Mouse (Mus musculus) hindbrain, embryonic 15.5 days (tissue): ENCODE results near the gene Gria2. TPM values are rescaled to one million over a fixed set of nuclear protein-coding genes. Genes with fewer than 3 reads are reported as not detected.
A peak's percentile ranks its signal among the peaks of the same experiment; 100 is the strongest.

ENCODE experiments used
- ATAC-seq: fragments of 200-750 bp; cut with Nextera tagmentation; 2 replicates; pipeline ENCODE4 v1.8.0; 2017; ENCODE audit warnings: low read depth, moderate number of reproducible peaks, moderate TSS enrichment; ENCODE audit not compliant: low FRiP score
- H3K27ac ChIP-seq: fragments of 300-500 bp; sonication (generic); replicated peaks from 2 replicates; pipeline ENCODE4 v1.5.1; 2015; ENCODE audit warnings: mild to moderate bottlenecking, inconsistent platforms
- H3K27me3 ChIP-seq: fragments of 300-500 bp; sonication (generic); 2 replicates; pipeline ENCODE4 v1.6.1; 2015; ENCODE audit warnings: control low read depth, inconsistent platforms
- H3K36me3 ChIP-seq: fragments of 300-500 bp; sonication (generic); 2 replicates; pipeline ENCODE4 v1.6.1; 2015; ENCODE audit warnings: control low read depth, inconsistent platforms
- H3K4me1 ChIP-seq: fragments of 300-500 bp; sonication (generic); replicated peaks from 2 replicates; pipeline ENCODE4 v1.6.1; 2015; ENCODE audit warnings: control low read depth, inconsistent platforms
- H3K4me2 ChIP-seq: fragments of 300-500 bp; sonication (generic); 2 replicates; pipeline ENCODE4 v1.6.1; 2015; ENCODE audit warnings: moderate library complexity, mild to moderate bottlenecking, inconsistent platforms
- H3K4me3 ChIP-seq: fragments of 300-500 bp; sonication (generic); 2 replicates; pipeline ENCODE4 v1.5.1; 2015; ENCODE audit warnings: mild to moderate bottlenecking, inconsistent platforms
- H3K9ac ChIP-seq: fragments of 300-500 bp; sonication (generic); 2 replicates; pipeline ENCODE4 v1.6.1; 2015; ENCODE audit warnings: inconsistent platforms
- H3K9me3 ChIP-seq: fragments of 300-500 bp; sonication (generic); 2 replicates; pipeline ENCODE4 v1.6.1; 2016; ENCODE audit warnings: control low read depth, inconsistent platforms
- WGBS: fragments of 180-500 bp; shearing (Covaris S2); methylation state at CpG from one replicate; pipeline ENCODE4 v1.1.7; 2015; 5-methylcytosine and 5-hydroxymethylcytosine counted together
- polyA plus RNA-seq: library from polyadenylated mRNA; unstranded; fragments of >200 nt; fragmentation: Nextera tagmentation; extraction: Ambion mirVana; gene quantifications from 2 replicates; pipeline ENCODE4 v1.2.1, GENCODE M21; 2015

Gene Gria2
- polyA plus RNA-seq = 158 and 174 TPM in 2 replicates

DNA sequence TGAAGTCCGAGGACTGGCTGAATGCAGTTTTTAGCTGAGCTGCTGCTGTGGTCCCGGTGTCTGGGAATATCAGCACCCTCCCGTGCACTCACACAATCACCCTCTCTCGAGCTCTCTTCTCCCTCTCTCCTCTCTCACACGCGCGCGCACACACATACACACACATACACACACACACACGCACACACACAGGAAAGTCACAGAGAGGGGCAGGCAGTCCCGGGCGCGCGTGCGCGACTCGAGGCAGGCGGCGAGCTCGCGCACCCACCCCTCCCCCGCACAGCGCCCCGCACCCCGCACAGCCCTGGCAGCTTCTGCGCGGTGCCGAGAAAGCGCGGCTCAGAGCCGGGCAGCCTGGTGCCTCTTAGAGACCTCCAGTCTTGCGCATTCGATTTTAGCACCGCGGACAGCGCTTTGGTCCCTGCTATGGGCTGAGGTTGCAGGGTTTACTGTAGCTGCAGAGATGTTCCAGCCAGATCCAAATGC lies at the start of gene Gria2:
Gene Gria2 (minus strand): TSS at position 240 of the 486 bp plus-strand sequence.
- peaks cover 27% of the 10 kb centered on the region for H3K4me1 ChIP-seq
- H3K27me3 ChIP-seq = no peaks in the 10 kb centered on the region
- no peaks in the 10 kb centered on the region for H3K9me3 ChIP-seq
- peak within 1 kb of the TSS; percentile 75 for H3K4me3 ChIP-seq
- H3K27ac ChIP-seq = peak within 1 kb of the TSS; percentile 95
- H3K9ac ChIP-seq = peak within 1 kb of the TSS; percentile 81
- peak; percentile 95 for ATAC-seq
- H3K4me2 ChIP-seq = peak within 1 kb of the TSS; percentile 64
- under 1% methylated on average over 35 of the region's 35 CpGs for WGBS
- H3K36me3 ChIP-seq = no peaks in the 10 kb centered on the region

DNA sequence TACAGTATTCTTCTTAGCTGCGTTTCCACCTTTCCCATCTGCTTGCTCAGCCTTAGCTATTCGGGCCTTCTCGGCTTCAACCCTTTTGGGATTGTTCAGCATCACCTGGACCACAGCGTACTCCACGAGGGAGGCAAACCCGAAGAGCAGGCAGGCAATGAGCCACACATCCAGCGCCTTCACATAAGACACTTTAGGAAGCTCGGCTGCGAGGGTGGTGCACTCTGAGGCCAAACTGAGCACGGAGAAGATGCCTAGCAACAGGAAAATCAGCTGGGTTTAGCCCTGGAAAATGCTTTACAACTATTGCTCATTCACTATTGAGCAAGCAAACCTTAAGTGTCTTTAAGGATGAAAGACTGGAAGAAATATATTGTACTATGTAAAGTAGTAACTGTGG lies 48.3 kb upstream of the Gria2 start:
- H3K27ac ChIP-seq = no peak overlapping the region

DNA sequence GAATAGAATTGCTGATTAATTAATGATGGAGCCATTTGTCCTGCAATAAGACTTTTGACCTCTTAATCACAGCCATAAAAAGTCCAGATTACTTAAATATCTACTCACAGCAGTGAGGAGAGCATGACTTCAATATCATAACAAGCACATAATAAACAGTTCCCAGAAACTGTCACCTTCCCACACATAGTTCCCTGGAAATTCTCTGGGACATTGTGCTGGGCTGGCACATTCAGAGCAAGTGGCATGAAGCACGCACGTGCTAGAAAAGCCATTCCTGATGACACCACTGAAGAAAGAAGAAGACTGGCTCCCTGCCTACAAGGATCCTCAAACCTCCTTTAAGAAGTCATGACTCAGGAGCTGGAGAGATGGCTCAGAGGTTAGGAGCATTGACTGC lies 43.0 kb upstream of the Gria2 start:
- no peaks in the 10 kb centered on the region for H3K27me3 ChIP-seq
- no peak overlapping the region for H3K9ac ChIP-seq
- H3K4me2 ChIP-seq = no peak overlapping the region
- H3K27ac ChIP-seq = no peak overlapping the region
- H3K9me3 ChIP-seq = no peaks in the 10 kb centered on the region
- H3K36me3 ChIP-seq = peaks cover 8% of the 10 kb centered on the region; the same call in 1 of the 2 replicates
- no peak for ATAC-seq
- H3K4me1 ChIP-seq = no peaks in the 10 kb centered on the region
- WGBS = 83% methylated on average over 2 of the region's 2 CpGs
- H3K4me3 ChIP-seq = no peak overlapping the region

More for the DNA sequence above, 48.3 kb upstream of the Gria2 start:
- 86% methylated on average over 10 of the region's 10 CpGs for WGBS
- Histone ChIP-seq H3K27me3 (no peaks in the 10 kb centered on the region), H3K4me2 (no peak overlapping the region), H3K4me3 (no peak overlapping the region), H3K9ac (no peak overlapping the region), H3K36me3 (peaks cover 15% of the 10 kb centered on the region; the same call in 1 of the 2 replicates), H3K4me1 (no peaks in the 10 kb centered on the region), H3K9me3 (no peaks in the 10 kb centered on the region)
- no peak for ATAC-seq

DNA sequence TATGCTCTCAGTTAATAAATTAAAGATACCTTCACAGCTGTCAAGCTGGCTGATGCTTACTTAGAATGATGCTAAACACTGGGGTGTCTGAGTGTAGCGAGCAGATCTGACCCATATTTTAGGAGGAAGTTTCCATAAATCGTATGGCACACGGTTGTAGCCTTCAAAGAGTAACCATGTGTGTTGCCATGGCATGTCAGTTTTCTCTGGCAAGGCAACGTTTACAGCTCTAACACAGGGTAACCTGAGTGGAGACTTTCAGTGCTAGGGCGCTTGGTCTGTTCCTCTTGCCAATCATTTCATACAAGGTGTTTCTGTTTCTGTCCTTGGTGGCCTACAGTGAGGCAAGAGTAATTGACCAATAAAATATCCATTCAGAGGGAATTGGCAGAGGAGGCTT lies 37.2 kb upstream of the Gria2 start:
- WGBS = 91% methylated on average over 5 of the region's 5 CpGs

DNA sequence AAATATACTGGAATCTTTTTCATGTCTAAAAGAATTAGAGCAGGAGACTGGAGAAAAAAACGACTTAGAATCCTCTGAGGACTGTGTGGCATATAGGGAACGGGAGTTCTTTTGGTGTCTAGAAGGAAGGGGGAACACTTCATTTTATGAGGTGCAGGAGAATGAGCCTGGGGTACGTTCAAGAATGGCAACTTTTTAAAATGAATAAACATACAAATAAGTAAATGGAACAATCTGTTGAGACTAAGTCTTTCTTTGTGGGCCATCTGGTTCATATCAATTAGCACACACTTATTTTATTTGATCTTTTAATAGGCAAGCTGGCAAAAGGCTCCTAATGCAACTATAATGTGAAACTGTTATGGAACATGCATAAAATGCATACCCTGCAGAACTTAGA lies 34.9 kb upstream of the Gria2 start:
- no peak overlapping the region for H3K27ac ChIP-seq
- H3K27me3 ChIP-seq = no peaks in the 10 kb centered on the region
- no peaks in the 10 kb centered on the region for H3K36me3 ChIP-seq
- no peak for ATAC-seq
- H3K9me3 ChIP-seq = no peaks in the 10 kb centered on the region
- H3K4me3 ChIP-seq = no peak overlapping the region
- 63% methylated on average over 3 of the region's 3 CpGs for WGBS
- H3K4me2 ChIP-seq = no peak overlapping the region
- H3K4me1 ChIP-seq = no peaks in the 10 kb centered on the region
- no peak overlapping the region for H3K9ac ChIP-seq

More for the DNA sequence above, 37.2 kb upstream of the Gria2 start:
- Histone ChIP-seq H3K4me3 (no peak overlapping the region), H3K27ac (no peak overlapping the region), H3K9ac (no peak overlapping the region), H3K4me1 (no peaks in the 10 kb centered on the region), H3K9me3 (no peaks in the 10 kb centered on the region), H3K4me2 (no peak overlapping the region), H3K27me3 (no peaks in the 10 kb centered on the region), H3K36me3 (0 out of 2 replicates have a peak, but pooled peaks cover 5% of the 10 kb centered on the region)
- ATAC-seq = no peak

DNA sequence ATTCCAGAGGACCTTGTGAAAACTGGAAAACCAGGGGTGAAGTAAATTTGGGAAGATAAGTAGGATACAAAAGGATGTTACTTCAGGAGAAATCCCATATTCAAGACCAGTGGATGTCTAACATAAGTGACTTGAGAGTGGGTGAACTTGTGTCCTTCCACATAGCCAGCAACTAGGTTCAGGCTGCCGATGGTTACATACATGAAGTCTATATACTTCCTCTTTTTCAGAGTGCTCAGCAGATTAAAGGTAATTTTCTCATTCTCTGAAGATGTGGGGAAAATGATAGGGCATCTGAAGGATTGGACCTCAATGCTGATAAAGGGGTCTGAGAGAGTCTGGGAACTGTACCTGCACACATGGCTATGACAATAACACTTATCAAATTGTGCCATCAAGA lies 21.3 kb upstream of the Gria2 start:
- WGBS = 87% methylated on average over 1 of the region's 1 CpGs
- H3K9me3 ChIP-seq = no peaks in the 10 kb centered on the region
- ATAC-seq = no peak

DNA sequence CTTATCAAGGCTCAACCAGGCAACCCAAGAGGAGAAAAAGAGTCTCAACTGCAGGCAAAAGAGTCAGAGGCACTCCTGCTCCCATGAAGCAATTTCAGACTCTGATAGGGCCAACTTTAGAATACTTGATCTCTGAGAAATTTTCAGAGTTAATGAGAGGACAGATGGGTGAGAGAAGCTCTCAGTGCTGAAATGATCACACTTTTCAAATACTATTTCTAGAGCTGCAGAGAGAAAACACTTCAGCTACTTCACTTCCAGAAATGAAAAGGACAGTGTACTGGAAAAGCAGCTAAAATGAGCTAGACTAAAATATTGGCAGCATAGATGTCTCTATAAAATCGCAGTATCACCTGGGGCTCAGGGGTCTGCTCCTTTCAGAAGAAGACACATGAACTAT lies 16.0 kb upstream of the Gria2 start:
- H3K27me3 ChIP-seq = no peaks in the 10 kb centered on the region
- H3K4me1 ChIP-seq = no peaks in the 10 kb centered on the region
- no peak overlapping the region for H3K4me2 ChIP-seq
- WGBS = 98% methylated on average over 1 of the region's 1 CpGs
- H3K4me3 ChIP-seq = no peak overlapping the region
- no peak overlapping the region for H3K27ac ChIP-seq
- H3K9me3 ChIP-seq = no peaks in the 10 kb centered on the region
- no peak for ATAC-seq
- H3K9ac ChIP-seq = no peak overlapping the region
- H3K36me3 ChIP-seq = no peaks in the 10 kb centered on the region

More for the DNA sequence above, 21.3 kb upstream of the Gria2 start:
- H3K4me3 ChIP-seq = no peak overlapping the region
- H3K4me1 ChIP-seq = no peaks in the 10 kb centered on the region
- H3K36me3 ChIP-seq = no peaks in the 10 kb centered on the region
- no peak overlapping the region for H3K27ac ChIP-seq
- H3K4me2 ChIP-seq = no peak overlapping the region
- no peaks in the 10 kb centered on the region for H3K27me3 ChIP-seq
- H3K9ac ChIP-seq = no peak overlapping the region

DNA sequence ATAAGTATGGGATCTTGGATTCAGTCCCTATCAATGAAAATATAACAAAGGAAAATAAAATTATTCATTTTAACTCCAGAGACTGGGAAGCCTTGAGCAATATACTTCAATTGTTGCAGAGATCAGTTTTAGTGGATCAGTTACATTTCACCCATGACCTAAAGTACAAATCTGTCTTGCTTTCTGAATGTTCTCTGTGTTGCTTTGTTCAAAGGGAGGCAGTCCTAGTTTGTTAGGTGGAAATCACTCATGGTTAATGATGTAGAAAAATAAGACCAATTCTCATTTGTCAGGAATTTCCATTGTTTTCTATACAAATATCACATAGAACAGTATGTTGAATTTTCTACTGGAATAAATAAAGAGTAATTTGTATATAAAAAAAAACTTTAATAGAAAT lies 11.1 kb upstream of the Gria2 start:
- Histone ChIP-seq H3K4me3 (no peak overlapping the region), H3K27ac (no peak overlapping the region), H3K4me1 (no peaks in the 10 kb centered on the region), H3K4me2 (no peak overlapping the region), H3K9me3 (no peaks in the 10 kb centered on the region), H3K36me3 (no peaks in the 10 kb centered on the region), H3K27me3 (no peaks in the 10 kb centered on the region), H3K9ac (no peak overlapping the region)
- ATAC-seq = no peak

DNA sequence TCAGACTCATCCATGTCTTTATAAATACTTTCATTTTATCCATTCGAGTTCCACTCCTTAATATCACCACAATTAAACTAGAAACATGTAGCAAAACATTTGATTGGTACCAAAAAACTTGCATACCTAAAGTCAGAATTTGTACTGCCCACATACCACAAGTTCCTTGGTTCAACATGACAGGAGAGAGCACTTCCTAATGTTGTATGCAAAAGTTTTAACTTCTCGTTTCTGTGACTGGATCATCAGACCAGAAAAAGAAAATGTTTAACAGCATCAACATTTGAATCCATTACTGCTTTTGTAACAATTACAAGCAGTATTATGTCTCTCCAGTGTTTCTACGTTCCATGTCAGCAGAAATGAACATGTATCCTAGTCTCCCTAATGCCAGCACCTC lies 9.6 kb upstream of the Gria2 start:
- H3K36me3 ChIP-seq = no peaks in the 10 kb centered on the region
- no peak overlapping the region for H3K4me3 ChIP-seq
- H3K9me3 ChIP-seq = no peaks in the 10 kb centered on the region
- no peaks in the 10 kb centered on the region for H3K4me1 ChIP-seq
- ATAC-seq = no peak
- H3K9ac ChIP-seq = no peak overlapping the region
- WGBS = 86% methylated on average over 3 of the region's 3 CpGs
- no peaks in the 10 kb centered on the region for H3K27me3 ChIP-seq
- no peak overlapping the region for H3K4me2 ChIP-seq
- H3K27ac ChIP-seq = no peak overlapping the region

DNA sequence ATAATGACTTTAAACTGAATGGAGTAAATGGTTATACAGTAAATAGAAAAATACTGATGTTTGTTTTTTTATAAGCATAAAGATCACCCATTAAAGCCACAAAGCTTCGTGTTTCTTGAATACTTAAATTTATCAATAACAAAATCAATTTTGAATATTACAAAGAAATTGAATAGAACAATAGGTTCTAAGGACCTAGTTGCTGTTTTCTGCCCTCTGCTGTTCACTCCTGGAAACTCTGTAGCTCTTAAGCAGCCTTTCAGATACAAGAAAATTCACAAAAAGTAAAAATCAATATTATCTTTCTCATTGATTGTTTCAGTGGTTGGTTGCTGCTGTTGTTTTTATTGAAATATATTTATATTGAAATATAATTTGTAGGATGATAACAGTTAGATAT lies 2.7 kb upstream of the Gria2 start:
- 13% methylated on average over 1 of the region's 1 CpGs for WGBS
- no peaks in the 10 kb centered on the region for H3K9me3 ChIP-seq
- H3K4me2 ChIP-seq = no peak overlapping the region
- peaks cover 9% of the 10 kb centered on the region; the same call in 1 of the 2 replicates for H3K4me1 ChIP-seq
- no peaks in the 10 kb centered on the region for H3K36me3 ChIP-seq
- no peak overlapping the region for H3K4me3 ChIP-seq
- H3K27ac ChIP-seq = no peak overlapping the region
- no peak for ATAC-seq
- no peaks in the 10 kb centered on the region for H3K27me3 ChIP-seq
- H3K9ac ChIP-seq = no peak overlapping the region

DNA sequence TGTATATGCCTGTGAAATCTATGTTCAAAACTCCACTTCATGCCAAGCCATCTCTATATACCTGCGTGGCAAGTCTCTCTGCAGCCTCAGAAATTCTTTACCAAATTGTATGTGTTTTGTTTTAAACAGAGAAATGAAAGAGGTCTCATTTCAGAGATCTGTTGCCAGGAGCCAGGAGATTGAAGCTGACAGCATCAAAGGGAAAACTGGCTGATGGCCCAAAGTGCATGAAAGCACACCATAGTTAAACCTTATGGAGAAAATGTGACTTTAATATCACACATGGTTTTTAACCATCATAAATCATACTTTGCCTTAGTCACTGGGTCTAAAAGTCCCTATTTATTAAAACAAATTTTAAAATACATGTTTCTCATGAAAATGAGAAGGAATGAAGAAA lies 1.2 kb upstream of the Gria2 start:
- Histone ChIP-seq H3K36me3 (no peaks in the 10 kb centered on the region), H3K4me1 (peaks cover 15% of the 10 kb centered on the region), H3K9me3 (no peaks in the 10 kb centered on the region), H3K4me2 (peak overlapping the region; percentile 64), H3K27ac (peak overlapping the region; percentile 95), H3K9ac (no peak overlapping the region), H3K27me3 (no peaks in the 10 kb centered on the region), H3K4me3 (0 out of 2 replicates have a peak overlapping the region, but pooled peaks have one; percentile 75)
- no peak for ATAC-seq
- 64% methylated on average over 1 of the region's 1 CpGs for WGBS

DNA sequence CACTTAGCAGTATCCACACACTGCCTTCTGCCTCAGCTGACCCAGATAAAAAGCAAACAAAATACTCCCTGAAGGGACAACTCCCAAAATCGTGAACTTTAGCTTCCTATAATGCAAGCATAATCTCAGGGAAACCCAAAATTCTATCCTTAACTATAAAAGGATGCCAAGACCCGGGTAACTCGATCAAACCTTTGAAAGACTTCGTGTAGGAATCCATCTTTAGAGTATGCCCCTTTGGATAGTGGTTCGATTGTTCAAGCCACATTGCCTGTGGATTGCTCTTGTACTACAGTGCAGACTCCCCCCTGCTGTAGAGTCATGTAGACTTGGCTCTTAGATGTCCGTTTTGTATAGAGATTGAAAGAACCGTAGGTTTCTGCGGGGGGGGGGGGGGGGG lies 576 bp upstream of the Gria2 start:
- H3K27ac ChIP-seq = peak overlapping the region; percentile 95
- peak overlapping the region; percentile 75 for H3K4me3 ChIP-seq
- peaks cover 21% of the 10 kb centered on the region for H3K4me1 ChIP-seq
- no peaks in the 10 kb centered on the region for H3K36me3 ChIP-seq
- peak overlapping the region; percentile 64 for H3K4me2 ChIP-seq
- peak overlapping the region; percentile 81 for H3K9ac ChIP-seq
- ATAC-seq = no peak
- H3K9me3 ChIP-seq = no peaks in the 10 kb centered on the region
- H3K27me3 ChIP-seq = no peaks in the 10 kb centered on the region
- WGBS = 32% methylated on average over 8 of the region's 8 CpGs

DNA sequence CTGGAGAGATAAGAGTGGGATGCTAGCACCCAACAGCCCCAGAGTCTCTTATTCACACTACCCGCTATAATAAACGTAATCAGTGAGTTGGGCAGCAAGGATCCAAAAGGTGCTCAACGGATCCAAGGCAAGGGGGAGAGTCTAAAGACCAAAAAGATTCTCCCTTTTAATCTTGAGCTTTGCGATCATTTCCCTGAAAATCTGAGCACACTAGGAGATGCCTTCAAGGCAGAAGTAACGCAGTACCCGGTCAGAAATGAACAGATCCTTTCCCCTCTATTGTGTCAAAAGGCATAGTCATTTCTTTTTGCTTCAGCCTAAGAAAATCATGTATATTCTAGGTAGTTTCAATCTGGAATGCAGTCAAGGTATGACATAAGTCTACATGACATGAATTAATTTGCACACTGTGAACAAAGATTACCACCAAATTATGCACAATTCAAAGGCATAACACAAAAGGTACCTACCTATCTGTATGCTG lies 766 bp downstream of the Gria2 start:
- Histone ChIP-seq H3K4me3 (peak overlapping the region; percentile 75), H3K4me1 (peaks cover 31% of the 10 kb centered on the region), H3K27ac (peak overlapping the region; percentile 95), H3K9me3 (no peaks in the 10 kb centered on the region), H3K9ac (peak overlapping the region; percentile 81), H3K27me3 (no peaks in the 10 kb centered on the region), H3K4me2 (peak overlapping the region; percentile 64), H3K36me3 (no peaks in the 10 kb centered on the region)
- 3% methylated on average over 6 of the region's 6 CpGs for WGBS
- no peak for ATAC-seq
